Mouse (Mus musculus): ENCODE measurements around the gene Cdkn1c.

Cdkn1c gene

DNA sequence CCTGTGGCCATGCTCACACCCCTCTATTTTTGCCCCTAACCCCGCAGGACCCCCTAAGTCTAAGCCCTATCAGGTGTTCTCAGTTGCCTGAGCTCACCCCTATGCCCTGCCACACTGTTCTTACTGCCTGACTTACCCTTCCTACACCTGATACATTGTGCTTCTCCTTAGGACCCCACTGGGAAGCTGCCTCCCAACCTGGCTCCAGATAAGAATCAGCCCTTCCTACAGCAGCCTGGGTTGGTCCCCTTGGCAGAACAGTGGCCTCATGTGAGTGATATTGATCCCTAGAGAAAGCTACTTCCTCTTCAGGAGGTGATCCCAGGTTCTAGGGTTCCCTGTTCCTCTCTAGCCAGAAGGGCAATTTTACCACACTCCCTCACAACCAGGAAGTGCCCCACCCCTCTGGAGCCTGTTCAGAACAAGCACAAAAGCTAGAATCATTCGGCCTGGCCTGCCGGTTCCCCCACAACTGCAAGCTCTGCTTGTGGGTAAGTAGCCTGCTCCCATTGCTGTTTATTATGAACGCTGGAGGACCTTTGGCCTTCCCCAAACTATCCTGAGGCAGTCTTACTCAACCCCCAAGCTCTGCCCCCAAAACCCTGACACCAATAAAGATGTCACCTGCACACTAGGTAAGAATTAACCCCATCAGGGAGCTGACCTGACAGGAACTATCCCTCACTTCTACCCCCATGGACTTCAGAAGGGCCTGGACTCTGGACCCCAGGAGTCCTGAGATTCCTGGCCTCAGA lies 12.7 kb upstream of the Cdkn1c start, which contains the start of gene Slc22a18:
Gene Slc22a18, plus strand, starts transcription at position 390 of the 755 bp plus-strand sequence.
- peak; percentile 35 for DNase-seq

DNA sequence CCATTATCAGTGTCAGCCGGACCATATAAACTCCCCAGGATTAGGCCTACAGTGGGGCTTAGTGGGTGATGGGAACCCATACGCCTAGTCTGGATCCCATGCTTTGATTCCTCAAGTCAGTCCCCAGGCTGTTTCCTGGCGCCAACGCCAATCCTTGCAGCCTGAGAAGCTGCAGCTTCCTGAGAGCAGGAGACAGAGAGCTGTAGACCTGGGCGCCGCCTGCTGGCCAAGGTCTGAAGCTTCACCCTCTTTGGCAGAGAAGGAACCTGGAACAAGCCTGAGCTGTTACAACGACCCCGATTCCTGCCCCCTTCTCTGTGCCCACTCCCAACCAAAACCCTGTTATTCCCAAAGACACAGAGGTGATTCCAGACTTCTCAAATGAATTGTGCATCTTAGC lies 9.1 kb upstream of the Cdkn1c start:
- DNase-seq = peak; percentile 74

DNA sequence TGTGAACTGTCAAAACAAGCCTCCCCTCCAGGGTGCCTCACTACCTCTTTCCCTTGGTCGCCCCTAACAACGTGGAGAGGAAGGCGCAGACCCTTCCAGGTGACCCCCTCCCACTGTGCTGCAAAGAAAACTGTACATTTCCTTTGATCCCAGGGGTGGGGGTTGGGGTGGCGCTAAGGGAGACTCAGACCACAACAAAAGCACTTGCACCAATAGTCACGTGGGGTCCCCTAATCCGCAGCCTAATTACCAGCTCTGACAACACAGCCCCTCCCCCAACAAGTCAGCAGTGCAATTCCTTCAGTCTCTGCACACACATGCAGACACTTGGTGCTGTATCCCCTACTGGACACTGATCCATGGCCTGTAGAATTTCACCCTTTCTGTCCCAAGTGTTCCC lies 6.9 kb upstream of the Cdkn1c start:
- DNase-seq = no peak

DNA sequence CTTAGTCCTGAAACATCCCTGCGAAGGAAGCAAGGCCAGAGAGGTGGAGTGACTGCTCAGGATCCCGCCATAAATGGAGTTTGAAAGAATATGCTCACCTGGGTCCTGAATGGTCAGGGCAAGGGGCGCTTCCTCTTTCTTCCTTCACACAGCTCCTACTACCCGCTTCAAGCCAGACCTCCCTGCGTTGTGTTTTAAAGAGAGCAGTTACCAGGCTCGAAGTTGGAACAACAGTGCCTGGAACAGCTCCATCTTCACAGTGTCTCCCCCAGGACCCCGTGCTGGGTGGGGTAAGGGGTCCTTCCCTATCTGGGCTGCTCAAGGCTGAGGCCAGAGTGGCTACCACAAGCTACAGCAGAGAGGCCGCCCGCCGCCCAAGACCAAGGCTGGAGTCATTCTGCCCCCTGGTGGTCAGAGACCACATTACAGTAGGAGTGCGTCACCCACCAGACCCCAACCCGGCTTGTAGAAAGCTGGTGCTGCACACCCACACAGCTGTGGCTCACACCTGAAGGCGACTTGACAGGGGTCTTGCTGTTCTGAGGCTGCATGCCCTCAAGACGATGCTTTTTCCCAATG lies 5.3 kb upstream of the Cdkn1c start:
- DNase-seq = peak; percentile 72

DNA sequence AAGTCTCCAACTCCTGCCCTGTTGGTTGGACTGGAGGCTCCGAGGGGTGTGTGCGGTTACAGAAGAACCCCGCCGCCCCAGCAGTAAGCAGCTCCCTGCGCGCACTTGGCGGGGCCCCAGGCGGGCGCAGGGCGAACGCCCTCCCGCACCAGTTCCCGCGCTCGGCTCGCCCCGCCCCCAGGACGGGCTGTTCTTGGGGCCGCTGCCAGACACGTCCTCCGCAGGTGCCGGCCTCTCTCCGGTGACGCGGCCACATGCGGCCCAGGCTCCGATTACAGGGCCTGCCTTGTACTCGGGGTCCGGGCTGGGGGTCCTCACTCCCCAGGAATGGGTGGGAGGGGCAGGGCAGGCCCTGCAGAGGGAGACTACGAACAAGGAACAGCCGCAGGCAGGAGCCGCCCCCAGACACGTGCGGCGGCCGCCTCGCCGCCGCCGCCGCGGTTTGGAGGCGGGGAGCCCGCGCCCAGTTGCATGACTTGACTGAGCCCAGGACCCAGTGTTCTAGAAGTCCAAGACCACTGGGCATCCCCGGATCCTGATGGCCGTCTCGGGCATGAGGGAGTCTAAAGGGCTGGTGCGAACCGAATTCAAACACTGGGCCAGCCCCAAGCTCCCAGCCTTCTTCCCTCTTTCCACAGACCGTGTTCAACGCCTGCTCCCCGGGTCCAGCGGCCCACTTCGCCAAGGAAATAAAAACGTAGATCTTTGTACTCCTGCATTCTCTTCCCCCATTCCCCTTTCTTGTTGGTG lies 4.1 kb upstream of the Cdkn1c start:
- DNase-seq = peak; percentile 72

DNA sequence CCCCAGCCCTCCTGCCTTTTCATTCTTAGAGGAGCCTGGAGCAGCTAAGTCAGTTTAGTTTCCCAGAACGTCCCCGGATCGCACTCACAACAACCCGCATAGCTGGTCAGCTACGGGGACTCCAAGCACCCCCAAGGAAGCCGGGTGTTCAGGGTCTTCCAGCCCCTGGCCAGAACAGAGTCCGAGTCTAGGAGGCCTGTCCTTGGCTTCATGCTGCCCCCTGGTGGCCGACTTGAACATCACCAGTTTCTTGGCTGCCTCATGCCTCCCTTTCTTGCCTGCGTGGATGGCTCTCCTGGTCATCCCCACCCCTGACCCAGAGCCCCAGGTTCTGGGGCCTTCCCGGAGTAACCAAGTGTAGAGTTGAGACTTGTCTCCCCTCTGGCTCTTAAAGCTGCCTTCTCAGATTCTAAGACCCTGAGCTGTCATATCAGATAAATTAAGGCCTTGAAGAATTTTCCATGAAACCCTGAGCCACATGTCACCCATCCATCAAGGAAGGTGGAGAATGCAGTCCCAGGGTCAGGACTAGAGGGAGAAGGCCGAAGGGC lies 3.1 kb upstream of the Cdkn1c start:
- peak; percentile 74 for DNase-seq

DNA sequence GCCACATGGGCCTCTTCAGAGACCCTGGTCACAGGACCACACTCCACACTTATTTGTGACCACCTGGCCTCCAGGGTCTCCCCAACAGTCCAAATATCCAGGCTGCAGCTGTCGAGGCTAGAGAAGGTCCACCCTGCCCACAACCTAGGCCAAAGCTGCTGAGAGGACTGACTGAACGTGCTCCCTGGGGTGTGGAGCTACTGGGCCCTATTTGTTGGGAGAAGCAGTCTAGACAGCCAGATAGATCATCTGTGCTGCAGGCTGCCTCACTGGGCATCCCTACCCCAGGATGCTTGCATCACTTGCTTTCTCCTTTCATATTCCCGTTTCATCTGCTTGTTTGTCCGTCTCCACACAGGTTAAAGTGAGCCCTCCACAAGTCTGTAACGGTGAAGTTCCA lies 1.7 kb upstream of the Cdkn1c start:
- no peak for DNase-seq

DNA sequence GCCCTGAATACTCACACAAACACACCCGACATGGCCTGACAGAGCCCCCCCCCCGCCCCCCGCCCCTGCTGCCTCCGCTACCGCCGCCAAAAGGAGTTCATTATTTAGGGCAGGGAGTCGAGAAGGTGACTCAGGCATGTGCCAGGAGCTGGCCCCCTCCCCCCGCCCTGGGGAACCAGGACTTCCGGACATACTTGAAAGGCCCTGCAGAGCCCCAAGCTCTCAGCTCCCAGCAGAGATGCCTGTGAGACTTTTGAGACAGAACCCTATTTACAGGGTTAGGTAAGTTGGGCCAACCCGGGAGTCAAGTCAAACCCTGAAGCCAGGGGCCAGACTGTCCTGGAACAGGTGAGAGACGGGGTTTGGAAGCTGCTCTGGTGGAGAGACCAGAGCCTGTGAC lies 1.1 kb upstream of the Cdkn1c start:
- no peak for DNase-seq

DNA sequence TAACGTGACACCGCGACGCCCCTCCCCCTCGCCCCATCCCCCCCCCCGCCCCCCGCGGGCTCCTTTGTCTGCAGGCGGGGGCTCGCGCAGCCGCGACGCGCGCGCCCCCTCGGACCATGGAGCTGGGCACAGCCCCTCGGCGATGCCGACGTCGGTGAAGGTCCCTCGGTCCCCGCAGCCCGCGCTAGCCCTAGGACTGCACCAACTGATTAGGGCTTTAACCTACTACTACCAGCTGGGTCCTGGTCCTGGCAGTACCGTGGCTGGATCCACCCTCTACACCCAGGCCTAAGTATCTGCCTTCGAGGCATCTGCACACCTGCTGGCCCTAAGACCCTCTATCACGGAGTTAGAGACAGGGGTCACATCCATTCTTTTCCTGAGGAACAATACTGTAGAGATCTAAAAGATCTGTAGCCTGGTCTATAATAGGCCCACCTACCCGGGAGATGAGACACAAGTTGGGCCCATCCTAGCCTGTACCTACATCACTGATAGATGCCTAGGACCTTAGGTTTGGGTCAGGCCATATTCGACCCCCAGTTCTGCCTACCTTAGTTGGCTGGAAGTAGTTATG lies 532 bp upstream of the Cdkn1c start:
- DNase-seq = no peak

DNA sequence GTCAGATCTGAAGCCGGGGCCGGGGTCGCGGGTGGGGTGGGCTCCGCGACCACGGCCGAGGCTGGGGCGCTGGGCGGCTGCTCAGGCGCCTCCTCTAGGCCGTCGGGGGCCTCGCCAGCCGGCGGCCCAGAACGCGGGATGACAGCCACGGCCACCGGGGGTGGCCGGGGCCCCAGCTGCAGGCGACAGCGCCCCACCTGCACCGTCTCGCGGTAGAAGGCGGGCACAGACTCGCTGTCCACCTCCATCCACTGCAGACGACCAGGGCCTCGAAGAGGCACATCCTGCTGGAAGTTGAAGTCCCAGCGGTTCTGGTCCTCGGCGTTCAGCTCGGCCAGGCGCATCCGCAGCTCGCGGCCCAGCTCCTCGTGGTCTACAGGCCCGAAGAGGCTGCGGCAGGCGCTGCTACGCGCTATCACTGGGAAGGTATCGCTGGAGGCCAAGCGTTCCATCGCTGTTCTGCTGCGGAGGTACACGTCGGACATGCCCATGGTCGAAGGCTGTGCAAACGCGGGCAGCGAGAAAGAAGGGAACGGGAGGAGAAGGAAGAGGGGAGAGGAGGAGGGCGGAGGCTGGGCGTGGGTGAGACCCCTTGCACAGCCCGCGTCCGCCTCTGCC lies 524 bp downstream of the Cdkn1c start:
- DNase-seq = no peak

DNA sequence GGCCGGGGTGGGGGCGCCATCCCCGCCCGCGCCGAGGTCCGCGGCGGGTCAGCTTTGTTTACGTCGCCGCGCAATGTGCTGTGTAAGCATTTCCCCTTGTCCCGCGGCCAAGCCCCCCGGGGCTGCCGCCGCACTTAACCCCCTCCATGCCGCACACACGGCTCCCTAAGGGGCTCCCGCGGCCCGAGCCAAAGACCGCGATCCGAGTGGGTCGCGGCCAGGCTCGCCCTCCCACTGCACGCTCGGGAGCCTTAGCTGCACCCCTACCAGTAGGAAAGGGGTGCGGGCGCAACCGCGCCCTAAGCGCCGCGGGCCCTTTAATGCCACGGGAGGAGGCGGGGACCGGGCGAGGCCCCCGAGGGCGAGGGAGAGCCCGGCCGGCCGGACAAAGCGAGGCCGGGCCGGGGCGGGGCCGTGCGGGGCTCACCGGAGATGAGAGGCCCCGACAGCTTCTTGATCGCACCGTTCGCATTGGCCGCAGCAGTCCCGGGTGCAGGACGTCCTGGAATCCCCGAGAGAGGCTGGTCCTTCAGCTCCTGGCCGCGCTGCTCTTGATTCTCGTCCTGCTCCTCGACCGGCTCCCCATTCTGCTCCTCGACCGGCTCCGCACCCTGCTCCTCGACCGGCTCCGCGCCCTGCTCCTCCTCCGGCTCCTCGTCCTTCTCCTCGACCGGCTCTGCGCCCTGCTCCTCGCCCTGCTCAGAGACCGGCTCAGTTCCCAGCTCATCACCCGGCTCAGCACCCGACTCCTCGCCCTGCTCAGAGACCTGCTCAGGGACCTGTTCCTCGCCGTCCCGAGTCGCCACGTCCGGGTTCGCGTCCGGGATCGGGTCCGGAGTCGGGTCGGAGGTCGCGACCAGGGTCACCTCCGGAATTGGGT lies 1.3 kb downstream of the Cdkn1c start:
- no peak for DNase-seq

DNA sequence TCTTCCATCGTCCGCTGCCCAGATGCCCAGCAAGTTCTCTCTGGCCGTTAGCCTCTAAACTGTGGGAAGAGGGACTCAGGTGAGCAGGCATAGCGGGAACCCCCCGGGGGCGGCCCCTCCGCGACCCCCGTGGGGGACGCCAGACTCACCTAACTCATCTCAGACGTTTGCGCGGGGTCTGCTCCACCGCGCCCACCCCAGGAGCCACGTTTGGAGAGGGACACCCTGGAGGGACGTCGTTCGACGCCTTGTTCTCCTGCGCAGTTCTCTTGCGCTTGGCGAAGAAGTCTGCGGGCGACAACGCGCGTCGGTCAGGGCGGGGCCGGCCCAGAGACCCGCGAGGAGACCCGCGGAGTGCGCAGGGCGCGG lies 1.9 kb downstream of the Cdkn1c start:
- DNase-seq = no peak

DNA sequence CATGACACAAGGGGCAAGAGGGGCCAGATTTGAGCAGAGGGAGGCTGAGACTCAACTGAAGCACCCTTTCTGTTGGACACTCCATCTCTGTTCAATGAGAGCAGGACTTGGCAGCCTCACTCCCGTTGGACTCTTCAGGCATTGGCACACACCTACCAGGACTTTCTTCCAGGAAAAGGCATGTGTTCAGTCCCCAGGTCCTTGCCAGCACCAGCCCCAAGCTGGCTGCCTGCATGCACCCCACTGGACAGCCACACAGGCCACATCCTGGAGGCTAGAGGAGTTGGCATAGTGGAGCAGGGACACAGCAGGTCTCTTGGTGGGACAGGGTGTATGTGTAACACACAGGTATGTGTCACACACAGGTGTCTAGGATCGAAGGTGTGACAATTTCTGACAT lies 13.7 kb downstream of the Cdkn1c start:
- no peak for DNase-seq

DNA sequence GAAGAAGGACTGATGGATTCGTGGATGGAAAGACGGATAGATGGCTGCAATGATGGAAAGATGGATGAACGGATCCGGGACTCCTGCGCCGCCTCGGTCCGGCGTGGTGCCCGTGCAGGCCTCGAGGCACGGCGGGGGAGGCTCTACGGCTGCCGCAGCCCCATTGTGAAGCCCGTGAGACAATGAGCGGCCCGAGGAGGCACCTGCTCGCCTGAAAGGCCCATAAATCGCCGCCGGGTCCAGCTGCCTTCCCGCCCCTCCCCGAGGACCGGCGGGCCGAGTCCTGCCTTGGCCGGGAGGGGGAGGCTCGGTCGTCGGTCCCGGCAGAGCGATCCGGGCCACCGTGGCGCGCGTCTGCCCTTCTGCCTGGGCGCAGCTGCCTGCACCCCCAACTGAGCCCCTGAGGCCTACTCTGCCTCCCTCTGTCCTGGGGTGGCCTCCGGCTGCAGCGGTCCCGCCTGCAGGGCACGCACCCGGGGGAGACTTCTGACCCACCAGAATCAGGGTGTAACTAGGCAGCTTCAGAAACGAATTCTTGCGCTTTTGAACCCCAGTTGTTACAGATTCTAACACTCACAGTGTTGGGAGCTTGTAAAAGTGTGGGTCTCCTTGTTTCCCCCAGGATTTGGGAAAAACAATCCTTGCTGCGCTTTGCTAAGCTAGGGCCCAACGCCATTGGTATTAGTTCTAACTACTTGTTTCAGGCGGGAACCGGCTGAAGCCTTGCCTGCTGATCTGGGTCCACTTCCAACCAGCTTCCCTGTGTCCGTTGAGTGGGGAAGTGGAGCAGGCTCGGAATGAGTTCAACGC lies 15.0 kb downstream of the Cdkn1c start:
- DNase-seq = no peak

DNA sequence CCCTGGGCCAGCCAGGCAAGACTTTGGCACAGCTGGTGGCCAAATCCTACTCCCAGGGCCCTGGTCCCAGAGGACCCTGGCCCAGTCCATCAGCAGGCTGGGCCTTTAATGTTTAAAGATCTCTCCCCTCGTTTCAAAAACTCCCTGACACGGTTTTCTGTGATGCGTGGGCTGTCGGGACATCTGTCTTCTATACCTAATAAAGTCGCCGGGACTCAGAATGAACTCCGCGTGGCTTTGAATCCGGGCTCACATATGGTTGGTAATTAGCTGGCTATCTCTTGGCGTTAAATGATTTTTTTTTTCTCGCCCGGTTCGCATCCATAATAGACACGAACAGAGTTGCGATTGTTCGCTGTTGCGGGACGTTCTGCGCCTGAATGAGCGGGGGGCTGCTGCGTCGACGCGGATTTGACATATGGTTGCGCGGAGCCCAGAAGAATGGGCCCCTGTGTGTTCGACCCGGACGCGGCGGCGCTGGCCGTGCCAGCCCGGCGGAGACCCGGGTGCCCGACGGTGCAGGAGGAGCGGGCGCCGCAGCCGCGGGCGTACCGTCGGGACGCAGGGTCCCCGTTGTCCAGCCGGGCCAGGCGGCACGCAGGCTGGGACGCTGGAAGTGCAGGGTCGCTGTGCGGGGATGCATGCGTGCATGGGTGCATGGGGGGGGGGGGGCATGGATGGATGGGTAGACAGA lies 15.7 kb downstream of the Cdkn1c start:
- no peak for DNase-seq

DNA sequence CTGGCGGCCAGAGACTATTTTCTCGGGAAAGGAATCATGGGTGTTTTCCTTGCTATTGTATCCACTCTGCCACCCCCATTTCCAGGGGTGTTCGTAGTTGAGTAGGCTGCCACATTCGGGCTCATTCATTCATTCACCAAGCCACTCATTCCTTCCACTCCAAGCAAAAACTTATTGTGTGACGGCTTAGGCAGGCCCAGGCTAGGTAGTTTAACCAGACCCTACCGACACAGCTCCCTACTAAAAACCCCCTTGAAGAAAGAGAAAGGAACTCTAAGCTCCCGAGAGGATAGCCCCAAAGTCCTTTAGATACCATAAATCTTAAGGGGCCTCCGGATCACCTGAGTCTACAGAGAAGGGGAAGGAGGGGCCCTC lies 16.3 kb downstream of the Cdkn1c start:
- DNase-seq = no peak

DNA sequence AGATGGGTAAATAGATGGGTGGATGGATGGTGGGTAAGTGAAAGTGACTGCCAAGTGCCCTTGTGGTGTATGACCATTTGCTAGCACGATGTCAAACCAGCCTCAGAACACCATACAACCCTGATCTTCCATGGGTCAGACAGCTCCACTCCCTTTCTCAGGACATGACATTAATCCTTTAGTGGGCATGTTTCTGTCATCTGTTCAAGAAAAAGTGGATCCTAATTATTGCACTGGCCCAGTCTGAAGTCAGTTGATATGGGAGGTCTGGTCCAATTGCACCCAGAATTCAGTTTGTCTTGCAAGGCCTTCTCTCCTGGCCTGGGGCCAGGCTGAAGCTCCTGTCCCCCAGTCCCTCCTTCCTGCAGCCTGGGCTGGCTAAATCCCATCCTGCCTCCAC lies 21.9 kb downstream of the Cdkn1c start:
- no peak for DNase-seq

DNA sequence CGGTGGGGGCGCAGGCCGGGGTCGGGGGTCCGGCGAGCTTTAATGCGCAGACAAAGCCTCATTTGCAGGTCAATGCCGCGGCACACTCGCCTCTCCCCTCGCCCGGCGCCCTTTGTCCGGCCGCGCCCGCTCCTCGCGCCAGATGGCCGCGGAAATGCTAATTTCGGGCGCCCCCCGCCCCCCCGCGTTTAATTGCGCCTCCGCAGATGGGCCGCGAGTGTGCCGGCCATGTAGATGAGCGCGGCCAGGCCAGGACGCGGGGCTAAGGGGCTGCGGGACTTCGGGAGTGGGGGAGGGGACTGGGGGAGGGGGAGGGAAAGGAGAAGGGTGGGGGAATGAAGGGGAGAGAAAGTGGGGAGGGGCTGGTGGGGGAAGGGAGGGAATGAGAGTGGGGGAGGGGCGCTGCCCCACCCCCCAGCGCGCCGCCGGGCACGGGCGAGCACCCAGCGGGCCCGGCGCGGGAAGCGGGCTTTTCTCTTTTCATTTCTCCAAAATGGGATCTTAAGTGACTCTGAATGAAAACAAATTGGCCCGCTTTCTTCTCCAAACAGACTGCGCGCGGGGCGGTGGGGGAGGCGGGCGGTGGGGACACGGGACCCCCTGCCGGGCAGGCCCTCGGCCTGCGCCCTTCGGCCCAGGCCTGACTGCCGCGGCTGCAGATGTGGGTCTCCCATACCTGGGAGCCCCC lies 22.8 kb downstream of the Cdkn1c start:
- peak; percentile 10 for DNase-seq

DNA sequence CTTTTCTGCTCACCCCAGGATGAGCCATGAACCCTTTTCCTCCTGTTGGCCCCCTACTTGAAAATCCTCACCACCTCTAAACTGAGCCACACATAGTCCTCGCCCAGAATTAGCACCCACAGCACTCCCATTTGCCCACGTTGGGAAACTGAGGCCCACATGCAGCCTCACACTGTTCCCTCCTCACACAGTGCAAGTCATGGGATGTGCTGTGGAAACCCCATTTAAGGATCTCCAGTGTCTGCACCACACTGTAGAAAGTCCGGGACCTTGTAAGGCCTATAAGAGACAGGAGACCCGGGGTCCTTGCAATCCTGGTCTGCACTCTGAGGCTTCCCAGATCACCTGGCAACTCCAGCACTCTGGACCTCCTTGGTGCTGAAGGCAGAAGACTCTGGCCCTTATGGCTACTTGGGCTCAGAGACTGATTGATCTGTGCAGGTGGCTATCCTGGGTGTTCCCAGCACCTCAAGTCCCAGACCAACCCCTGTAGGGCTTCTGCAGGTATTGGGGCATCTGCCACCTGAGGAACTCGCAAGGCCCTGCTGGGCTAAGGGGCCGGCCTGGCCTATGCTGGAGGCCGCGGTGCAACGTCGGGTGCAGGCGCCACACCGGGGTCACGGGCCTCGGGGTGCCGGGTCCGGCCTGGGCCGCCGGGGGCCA lies 23.5 kb downstream of the Cdkn1c start:
- DNase-seq = peak; percentile 8

Measured in liver (tissue).